Mouse (Mus musculus): ENCODE results near the gene Hoxd13.

The Hoxd13 gene

DNA sequence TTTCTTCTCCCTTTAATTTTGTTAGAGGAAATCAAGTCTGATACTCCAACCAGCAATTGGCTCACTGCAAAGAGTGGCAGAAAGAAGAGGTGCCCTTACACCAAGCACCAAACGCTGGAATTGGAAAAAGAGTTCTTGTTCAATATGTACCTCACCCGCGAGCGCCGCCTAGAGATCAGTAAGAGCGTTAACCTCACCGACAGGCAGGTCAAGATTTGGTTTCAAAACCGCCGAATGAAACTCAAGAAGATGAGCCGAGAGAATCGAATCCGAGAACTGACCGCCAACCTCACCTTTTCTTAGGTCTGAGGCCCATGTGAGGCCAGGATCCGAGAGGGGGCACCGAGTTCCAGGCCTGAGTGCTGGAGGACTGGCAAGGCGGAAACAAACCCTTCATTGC, 26.0 kb downstream of the Hoxd13 start:
- no peak for DNase-seq (ENCODE audit: low spot score)

- no peak for DNase-seq (ENCODE audit: low spot score)
Observed at GRCm38 (mm10) chr2:74695383-74695782, 27.3 kb downstream of the Hoxd13 start.

GRCm38 (mm10) chr2:74695813-74696430, 27.8 kb downstream of the Hoxd13 start:
- DNase-seq (ENCODE audit: low spot score) = no peak

GRCm38 (mm10) chr2:74696442-74697335, 28.6 kb downstream of the Hoxd13 start:
- DNase-seq (ENCODE audit: low spot score) = no peak

- no peak for DNase-seq (ENCODE audit: low spot score)
Observed at GRCm38 (mm10) chr2:74697567-74698121, 29.5 kb downstream of the Hoxd13 start, which contains the start of gene Hoxd9. TSS of gene Hoxd9 (plus strand) at chr2:74697727.

DNA sequence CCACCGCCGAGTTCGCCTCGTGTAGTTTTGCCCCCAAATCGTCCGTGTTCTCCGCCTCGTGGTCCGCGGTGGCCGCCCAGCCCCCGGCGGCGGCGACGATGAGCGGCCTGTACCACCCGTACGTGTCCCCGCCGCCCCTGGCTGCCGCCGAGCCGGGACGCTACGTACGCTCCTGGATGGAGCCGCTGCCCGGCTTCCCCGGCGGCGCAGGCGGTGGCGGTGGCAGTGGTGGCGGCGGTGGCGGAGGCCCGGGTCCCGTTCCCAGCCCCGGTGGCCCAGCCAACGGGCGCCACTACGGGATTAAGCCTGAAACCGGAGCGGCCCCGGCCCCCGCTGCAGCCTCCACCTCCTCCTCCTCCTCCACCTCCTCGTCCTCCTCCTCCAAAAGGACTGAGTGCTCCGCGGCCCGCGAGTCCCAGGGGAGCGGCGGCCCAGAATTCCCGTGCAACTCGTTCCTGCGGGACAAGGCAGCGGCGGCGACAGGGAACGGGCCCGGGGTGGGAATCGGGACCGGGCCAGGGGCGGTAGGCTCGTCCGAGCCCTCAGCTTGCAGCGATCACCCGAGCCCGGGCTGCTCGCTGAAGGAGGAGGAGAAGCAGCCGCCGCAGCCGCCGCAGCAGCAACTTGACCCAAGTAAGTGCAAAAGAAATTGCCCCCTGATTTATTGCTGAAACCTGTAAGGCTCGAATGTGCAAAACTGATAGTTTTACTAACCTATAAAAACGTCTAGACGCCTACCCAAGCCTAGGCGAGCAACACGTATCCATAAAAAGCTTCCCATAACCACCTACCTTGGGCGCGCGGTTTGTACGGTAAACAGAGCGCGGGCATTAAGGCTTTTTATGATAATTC, 30.3 kb downstream of the Hoxd13 start:
- DNase-seq (ENCODE audit: low spot score) = no peak

DNA sequence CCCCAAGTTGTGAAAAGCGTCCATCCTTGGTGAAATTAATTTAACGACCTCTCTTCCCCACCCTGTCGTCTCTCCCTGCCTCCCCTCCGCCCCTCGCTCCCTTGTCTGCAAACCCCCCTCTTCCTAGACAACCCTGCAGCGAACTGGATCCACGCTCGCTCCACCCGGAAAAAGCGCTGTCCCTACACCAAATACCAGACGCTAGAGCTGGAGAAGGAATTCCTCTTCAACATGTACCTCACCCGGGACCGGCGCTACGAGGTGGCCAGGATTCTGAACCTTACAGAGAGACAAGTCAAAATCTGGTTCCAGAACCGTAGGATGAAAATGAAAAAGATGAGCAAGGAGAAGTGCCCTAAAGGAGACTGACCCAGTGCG, 30.9 kb downstream of the Hoxd13 start:
- no peak for DNase-seq (ENCODE audit: low spot score)

GRCm38 (mm10) chr2:74699664-74700545, 31.8 kb downstream of the Hoxd13 start:
- DNase-seq (ENCODE audit: low spot score) = no peak

DNA sequence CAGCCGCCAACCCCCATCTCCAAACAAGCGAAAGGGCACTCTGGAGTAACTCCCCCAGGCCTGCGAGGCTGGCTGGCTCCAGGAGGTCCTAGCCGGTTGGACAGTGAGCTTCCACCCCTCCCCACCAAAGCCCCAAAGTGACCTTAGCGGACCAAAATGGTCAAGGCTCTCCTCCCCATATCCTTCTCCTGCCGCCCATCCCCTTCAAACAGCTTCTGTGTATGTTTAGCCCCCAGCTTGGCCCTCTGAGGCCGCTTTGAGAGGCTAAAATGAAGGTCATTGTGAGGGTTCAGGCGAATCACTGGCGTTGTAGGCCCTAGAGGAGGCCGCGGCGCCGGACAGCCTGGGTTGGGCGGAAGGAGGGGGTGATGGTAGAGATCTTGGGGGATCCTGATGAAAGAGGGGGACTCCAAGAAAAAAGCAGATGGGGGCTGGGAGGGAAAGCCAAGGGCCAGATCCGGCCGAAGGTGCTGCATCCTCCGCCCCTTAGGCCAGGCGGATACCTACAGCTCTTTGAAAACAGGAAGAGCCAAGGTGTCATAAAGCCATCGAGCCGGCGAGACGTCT, 32.5 kb downstream of the Hoxd13 start:
- no peak for DNase-seq (ENCODE audit: low spot score)

- peak; percentile 29 for DNase-seq (ENCODE audit: low spot score)
Observed at GRCm38 (mm10) chr2:74701949-74702819, 34.1 kb downstream of the Hoxd13 start.

DNA sequence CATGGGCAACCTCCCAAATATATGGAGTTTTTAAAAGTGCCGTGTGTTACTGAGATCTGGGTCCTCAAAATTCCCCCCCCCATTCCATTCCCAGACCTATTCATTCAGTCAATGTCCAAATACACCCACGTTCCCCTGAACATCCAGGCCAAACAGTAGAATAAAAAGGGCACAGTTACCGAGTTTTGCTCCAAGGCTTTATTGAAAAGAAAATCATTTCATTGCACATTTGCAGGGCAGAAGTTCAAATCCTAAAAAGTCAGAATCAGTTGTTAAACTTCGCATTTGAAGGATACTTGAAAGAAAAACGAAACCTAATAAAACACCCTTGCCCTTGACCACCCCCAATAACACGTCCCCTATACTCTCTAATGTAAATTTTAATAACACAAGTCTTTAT, 34.7 kb downstream of the Hoxd13 start:
- DNase-seq (ENCODE audit: low spot score) = no peak

DNA sequence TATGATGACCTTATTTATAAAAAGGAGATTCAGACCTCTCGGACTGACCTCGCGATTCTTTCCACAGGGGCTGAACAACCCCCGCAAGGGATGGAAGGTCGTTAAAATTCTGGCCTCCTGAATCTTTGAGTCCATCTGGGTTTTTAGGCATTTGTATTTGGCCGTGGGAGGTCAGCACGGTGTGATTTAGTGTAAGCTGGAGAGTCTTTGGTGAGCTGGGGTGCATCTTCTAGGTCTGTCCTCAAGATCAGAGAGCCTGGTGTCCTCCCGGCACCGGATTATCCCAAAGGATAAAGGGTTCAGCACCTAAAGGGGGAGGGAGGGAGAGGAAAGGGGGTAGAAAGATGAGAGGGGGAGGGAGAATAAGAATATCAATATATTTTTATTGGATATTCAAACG, 35.2 kb downstream of the Hoxd13 start:
- no peak for DNase-seq (ENCODE audit: low spot score)

DNA sequence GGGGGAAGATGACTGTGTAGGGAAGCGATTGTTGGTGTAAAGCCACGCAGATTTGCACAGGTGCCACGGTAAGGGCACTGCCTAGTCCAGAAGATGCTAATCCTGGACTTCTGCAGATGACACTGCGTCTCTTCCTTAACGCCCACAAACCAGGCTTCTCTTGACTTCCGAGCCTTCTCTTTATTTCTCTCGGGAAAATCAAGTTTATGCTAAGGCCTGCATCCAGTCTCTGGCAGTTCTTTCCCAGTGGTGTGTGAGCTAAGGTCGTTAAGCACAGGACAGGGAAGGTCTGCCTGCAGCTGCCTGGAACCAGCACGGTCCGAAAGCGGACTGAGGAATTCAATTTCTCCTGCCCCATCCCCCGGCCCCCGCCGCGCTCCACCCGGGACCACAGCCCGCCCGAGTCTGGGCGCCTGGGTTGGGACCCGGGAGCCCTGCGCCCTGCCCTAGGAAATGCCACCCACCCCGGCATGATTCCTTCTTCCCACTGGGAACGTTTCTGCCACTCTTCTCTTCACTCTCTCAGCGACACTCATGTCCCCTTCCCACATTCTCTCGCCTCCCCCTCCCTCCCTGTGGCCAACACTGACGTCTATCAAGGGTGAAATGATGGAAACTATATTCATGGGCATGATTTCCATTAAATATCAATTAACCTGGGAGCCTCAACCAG, 35.7 kb downstream of the Hoxd13 start:
- DNase-seq (ENCODE audit: low spot score) = no peak

GRCm38 (mm10) chr2:74704393-74704998, 36.4 kb downstream of the Hoxd13 start, which contains the start of gene Hoxd8:
TSS of gene Hoxd8 (plus strand) at chr2:74704615.
- no peak for DNase-seq (ENCODE audit: low spot score)

DNA sequence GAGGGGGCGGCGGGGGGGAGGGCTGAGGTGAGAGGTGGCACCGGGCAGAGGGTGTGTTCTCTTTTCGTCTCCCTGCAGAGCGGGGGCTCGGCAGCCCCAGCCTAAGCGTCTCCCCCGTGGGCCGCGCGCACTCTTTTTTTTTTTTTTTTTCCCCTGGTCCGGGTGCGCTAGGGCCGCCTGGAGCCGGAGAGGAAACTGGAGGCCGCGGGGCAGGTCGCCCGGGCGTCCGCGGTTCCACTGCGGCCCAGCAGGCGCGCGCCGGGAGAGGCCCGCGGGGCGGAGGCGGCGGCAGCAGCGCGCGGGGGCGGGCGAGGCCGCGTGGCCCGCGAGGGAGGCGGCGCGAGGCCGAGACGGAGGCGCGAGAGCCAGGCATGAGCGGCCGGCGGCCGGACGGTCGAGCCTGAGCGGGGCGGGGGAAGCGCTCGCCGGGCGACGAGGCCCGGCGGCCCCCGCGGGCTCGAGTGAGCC, 36.9 kb downstream of the Hoxd13 start:
- no peak for DNase-seq (ENCODE audit: low spot score)

- DNase-seq (ENCODE audit: low spot score) = no peak
Observed at GRCm38 (mm10) chr2:74705467-74706089, 37.5 kb downstream of the Hoxd13 start.

- no peak for DNase-seq (ENCODE audit: low spot score)
Observed at GRCm38 (mm10) chr2:74706393-74706960, 38.4 kb downstream of the Hoxd13 start.

- DNase-seq (ENCODE audit: low spot score) = no peak
Observed at GRCm38 (mm10) chr2:74707599-74707998, 39.5 kb downstream of the Hoxd13 start.

All from layer of hippocampus, adult 9-10 months (tissue).